Mouse (Mus musculus) left cerebral cortex, adult 8-10 months (tissue): Measurements from ENCODE around the gene Akr1d1. TPM values are rescaled to one million over a fixed set of nuclear protein-coding genes. Genes with fewer than 3 reads are reported as not detected.

Experiments
- DNase-seq, 2 experiments: peaks; one replicate each; pipeline ENCODE4 v3.0.0; 2022; ENCODE audit warnings: low spot score in 2 of 2
- total RNA-seq, 4 experiments: library from RNA; stranded (reverse); gene quantifications; 2 replicates each; pipeline ENCODE4 v1.2.4; 2022

Akr1d1 gene
- total RNA-seq = not detected

DNA sequence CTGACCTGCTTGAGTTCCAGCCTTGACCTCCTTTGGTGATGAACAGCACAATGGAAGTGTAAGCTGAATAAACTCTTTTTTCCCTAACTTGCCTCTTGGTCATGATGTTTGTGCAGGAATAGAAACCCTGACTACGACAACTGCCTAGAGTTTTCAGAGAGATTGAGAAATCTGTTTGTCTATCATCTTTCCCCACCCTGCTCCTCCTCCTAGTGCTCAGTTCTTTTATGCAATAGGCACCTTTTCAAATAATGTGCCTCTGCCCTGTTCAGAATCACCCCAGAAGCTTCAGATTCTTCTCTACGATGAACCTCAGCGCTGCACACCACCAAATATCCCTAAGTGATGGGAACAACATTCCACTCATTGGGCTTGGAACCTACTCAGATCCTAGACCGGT is at the start of gene Akr1d1:
TSS of gene Akr1d1 (plus strand) at position 234 of the 400 bp plus-strand sequence.
- DNase-seq = no peak

DNA sequence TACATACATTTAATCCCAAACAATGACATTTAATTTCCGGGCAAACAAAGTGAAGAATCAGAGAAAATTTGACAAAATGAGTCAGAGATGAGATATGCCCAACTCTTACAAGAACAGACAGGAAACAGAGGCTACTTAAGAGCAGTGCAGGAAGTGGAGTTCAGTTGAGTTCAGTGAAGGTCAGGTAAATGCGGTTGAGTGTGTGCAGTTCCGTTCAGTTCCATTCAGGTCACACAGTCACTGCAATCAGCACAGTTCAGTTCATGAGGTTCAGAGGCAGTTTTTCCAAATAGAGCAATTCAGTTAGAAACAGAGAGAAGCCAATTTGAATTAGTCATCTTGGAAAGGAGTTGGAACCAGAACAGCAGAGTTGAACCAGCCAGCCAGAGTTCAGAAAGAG is 48.8 kb upstream of the Akr1d1 start:
- no peak for DNase-seq

DNA sequence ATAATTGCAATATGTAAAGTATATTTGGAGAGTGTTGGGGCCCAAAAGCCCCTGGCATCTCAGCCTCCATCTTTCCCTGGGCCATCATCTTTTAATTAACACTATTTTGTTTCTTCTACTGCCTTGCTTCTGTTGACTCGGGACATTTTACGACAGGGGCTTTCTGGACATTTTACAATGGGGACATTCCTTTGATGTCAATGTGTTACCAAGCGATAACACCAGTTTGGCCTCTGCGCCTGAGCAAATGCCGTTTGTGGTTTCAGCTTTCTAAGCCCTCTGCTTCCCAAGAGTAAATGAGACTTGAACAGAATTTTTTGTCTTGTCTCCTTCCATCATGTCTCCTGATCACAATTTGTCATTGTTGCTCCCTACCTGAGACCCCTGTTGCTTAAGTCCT is 46.7 kb upstream of the Akr1d1 start:
- no peak for DNase-seq

DNA sequence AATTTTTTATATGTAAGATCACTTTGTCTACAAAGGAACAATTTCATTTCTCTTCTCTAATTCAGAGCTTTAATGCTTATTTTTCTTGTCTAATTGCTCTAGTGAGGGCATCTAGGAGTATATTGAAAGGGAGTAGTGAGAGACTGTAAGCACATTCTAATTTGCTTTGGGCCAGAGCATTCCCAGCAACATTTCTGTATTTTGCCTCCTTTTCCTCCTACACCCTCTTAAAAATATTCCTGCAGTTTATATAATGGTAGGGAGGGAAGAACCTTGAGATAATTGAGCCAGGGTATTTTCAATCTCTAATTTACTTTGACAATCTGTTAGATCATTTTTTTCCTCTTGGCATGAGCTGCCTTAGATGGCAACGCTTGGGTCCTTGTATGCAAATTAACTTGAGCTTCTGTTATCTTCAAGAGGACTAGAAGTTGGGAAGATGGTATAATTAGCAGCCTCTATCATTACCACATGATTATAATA is 45.3 kb upstream of the Akr1d1 start:
- DNase-seq = no peak

DNA sequence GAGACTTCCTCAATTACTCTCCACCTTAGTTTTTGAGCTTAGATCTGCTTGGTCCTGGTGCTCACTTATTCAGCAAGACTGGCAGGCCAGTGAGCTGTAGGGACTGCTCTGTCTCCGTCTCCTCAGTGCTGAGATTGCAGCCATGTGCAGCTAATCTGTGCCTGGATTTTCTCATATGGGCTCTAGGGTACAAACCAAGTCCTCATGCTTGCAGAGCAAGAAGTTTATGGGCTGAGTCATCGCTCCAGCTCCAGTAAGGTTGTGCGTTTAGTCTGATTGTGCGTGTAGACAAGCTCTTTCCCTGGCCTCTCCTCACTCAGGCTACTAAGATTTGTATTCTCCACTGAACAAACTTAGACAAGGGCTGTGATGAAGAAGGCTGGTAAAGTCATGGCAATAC is 43.5 kb upstream of the Akr1d1 start:
- no peak for DNase-seq

DNA sequence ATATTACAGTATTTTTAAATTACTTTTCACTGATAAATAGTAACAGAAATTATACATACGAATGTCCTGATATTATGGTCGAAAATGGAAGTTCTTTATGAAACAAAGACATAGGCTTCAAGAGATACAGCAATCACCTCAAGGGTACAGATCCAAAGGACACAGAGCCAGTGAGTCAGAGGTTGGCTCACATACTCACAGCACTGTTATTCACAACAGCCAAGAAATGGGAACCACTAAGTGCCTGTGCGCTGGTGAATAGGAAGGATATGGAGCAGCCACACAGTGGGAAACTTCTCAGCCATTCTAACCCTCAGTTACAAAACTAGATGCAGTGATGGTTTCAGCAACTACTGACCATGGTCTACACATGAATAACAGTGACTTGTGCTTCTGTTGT is 37.7 kb upstream of the Akr1d1 start:
- no peak for DNase-seq

DNA sequence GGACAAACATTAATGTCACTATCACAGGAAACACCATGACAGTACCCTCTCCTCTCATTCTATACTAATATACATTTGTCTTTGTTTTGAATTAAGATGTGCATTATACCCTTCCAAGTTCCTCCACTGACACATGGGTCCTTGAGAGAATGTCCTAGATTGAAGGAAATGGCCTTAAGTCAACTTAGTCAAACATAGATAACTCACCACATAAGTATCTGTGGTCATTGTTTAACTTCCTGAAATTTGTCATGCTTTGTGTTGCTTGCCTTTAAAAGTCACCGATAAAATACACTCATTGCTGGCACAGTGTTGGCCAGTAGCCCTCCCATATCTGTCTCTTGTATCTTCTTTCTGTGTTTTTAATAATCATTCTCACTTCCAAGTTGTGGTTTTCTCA is 35.0 kb upstream of the Akr1d1 start:
- DNase-seq = no peak

DNA sequence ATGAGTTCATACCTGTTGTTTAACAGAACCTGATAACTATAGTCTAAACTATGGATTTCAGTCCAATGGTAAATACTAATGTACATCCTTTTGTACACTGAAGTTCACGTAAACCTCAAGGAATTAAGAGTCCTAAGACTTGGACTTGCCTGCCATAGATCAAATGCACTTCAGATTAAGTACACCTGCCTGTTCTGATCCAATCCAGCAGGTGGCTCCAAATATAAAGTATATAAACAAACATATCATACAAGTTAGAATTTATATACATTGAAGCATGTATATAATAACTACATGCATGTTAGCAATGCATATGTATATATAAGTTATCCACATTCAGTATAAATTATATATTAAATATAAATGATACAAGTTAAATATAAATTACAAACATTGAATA is 33.1 kb upstream of the Akr1d1 start:
- DNase-seq = no peak

DNA sequence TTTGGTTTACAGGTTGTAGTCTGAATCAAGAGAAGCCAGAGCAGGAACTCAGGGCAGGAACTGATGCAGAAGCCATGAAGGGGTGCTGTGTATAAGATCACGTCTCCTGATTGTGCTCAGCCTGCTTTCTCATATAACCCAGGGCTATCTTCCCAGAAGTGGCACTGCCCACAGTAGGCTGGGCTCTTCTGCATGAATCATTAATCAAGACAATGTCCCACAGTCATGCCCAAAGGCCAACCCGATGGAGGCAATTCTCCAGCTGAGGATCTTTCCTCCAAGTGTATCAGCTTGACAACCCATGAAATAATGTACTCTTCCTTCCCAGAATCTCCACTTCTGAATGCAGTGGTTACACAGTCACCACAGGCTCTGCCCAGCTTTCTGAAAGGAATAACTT is 24.4 kb upstream of the Akr1d1 start:
- no peak for DNase-seq

DNA sequence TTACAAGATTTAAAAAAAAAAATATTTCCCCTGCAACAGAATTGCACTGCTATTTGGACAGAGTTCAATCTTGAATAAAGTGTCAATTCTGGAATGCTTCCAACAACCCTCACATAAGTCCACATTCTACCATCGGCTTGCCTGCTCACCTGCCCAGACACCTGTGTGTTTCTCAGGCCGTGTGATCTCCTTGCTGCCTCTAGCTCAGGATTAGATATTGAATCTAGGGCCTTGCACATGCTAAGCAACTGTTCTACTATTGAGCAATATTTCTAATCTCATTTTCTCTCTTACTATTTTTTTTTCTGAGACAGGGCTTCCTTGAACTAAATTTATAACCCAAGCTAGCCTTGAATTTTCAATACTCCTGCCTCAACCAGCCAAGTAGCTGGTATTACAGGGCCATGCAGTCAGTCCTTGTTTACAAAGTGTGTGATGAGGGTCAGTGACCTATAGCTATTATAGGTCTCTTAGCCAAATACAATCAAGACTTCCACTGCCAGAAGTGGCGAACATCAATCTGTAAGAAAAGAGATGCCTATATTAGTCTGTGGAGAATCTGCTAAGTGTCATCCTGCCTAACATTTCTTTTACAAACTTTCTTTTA is 23.0 kb upstream of the Akr1d1 start:
- DNase-seq = no peak

DNA sequence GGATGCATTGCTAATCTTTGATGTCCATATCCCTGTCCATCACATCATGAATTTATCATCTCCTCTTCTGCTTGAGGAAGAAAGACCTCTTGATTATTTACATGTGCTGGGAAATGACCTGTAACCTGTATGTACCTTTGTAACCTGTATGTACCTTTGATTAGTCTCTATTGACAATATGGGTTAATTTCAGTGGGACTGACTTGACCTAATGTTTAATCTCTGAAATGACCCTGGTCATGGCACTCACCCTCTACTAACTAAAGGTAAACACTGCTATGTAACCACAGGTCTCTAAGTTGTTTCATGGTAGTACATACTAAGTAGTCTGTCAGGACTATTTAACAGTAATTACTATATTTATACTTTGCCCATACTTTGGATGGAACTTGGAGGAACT is 19.2 kb upstream of the Akr1d1 start:
- DNase-seq = no peak

DNA sequence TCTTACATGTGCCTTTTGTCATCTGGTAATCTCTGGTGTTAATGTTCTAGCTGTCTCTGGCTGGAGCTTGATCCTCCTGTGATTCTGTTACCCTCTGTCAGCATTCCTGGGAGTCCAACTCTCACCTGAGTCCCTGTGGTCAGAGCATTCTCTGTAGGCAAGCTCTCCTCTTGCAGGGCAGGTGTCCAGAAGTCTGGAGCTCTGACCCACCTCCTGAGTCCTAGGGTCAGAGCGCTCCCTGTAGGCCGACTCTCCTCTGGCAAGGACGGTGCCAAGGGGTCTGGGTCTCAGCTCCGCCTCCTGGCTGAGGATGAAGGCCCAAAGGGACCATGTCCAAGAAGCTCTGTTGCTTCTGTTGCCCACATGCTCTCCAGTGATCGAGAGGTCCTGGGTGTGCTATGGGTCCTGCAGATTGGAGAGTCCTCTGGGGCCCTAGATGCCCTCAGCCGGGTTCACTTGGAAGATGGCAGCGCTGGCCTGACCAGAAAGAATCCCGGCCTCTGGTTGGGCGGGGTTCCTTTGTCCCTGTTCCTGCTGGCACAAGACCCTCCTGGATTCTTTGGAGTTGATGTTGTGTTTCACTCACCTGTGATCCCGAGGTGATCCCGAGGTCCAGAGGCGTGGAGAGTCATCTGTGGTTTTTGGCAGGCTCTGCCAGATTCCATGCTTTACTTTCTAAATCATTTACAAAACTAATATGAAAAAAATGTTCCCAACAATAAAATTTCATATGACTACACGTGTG is 9.2 kb upstream of the Akr1d1 start:
- no peak for DNase-seq

DNA sequence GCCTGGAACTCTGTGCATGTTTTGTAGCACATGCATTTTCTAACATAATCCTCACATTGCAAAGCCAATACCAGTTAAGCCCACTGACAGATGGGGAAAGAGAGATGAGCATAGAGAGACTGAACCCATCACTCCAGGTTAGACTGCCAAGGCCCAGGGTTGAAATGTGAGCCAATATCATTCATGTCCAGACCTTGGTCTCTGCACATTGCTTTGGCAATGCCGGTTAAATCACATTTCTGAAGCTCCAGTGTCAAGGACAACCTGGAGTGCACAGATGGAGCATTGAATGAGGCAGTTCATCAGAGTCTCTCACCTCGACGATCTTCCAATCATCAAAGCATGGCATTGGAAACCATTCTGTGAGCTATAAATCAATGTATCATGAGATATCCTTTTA is 2.1 kb downstream of the Akr1d1 start:
- no peak for DNase-seq

DNA sequence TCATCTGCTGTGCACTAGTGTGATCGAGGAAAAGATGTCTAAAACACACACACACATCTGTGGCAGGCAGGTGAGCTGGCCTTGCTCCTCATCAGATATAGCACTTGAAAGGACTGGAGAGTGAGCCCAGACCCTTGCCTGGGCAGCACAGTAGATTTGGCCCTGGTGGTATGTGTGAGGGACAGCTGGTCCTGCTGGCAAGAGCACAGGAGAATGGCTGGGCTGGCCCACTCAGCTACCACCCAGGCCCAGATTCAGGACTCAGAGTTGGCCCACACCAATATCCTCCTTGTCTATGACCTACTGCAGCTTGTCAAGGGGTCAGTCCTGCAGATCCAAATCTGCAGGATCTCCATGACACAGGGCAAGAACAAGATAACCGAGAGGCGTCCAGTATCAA is 6.9 kb downstream of the Akr1d1 start:
- no peak for DNase-seq

DNA sequence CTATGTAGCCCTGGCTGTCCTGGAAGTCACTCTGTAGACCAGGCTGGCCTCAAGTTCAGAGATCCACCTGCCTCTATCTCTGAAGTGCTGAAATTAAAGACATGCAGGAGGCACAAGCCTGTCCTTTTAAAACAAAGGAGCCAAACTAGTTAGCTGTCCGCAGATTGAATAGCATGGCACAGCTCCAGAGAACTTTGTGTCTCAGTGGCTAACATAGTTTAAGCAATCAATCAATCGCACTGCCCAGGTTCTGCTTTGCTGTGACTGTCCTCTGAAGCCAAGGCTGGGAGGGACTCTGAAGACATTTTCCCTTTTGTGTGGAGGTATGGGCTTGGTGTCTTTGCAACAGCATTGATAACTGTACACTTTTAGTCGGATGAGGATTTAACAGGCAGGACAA is 7.8 kb downstream of the Akr1d1 start:
- no peak for DNase-seq

DNA sequence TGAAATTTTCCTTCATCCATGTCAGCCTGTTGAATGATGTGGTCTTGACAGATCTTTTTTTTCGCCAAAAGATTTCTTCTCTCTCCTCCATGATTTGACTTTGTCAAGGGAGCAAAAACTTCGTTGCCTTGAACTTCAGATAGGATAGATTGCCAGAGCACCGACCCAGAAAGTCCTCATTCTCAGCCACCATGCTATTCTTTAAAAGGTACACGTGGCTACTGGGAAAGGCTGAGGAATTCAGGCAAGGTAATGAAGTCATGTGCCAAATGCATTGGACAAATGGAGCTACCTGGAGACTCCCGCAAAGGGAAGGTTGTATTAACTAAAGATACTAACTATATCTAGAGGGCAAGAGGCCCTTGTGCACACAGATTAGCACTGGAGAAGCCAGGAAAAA is 8.8 kb downstream of the Akr1d1 start:
- no peak for DNase-seq

DNA sequence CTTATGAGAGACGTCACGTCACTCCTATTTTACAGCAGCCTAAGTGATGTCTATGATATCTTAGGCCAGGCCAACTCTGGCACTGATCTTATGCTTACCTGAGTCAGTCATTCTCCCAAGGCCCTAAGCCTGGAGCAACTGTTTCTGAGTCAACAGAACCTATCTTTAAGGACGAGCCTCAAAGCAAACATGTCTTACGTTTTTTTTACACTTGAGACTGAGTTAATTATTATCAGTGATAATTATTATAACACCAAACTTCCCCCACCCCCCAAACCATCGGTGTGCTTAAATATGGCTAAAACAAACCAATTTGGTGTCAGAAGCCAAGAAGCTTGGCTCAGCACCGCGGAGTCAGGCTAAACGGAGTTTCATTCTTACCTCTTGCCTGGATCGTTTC is 9.4 kb downstream of the Akr1d1 start:
- no peak for DNase-seq

DNA sequence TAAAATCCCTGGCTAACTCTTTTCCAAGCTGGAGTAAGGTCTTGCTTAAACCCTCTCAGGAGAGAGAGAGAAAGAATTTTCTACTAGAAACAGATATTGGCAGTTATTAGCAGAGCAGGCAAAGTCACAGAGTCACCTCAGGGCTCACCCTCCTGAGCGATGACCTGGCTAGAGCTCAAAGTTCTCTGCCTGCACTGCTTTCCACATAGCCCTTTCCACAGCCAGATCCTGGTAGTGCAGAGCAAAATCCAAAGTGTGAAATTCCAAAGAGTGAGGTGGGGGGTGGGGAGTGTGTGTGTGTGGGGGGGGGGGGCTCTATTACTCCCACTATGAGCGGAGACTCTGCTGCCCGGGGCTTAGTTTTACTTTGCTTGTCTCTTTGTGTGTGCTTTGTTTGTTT is 10.1 kb downstream of the Akr1d1 start:
- DNase-seq = no peak

DNA sequence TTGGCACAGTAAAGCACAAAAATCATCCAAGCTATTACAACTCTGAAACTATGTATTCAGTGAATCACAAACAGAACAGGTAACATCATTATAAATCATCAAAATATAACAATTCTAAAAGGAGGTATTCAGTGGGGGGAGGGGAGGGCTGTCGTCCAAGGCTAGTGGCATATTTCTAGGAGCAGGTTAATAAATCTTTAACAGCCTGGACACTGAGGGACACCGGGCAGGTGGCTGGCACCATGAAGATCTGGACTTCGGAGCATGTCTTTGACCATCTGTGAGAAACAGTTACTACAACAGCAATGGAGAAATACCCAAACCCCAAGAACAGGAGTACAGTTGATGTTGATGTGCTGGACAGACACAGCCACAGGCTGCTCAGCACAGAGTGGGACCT is 11.2 kb downstream of the Akr1d1 start:
- DNase-seq = no peak

DNA sequence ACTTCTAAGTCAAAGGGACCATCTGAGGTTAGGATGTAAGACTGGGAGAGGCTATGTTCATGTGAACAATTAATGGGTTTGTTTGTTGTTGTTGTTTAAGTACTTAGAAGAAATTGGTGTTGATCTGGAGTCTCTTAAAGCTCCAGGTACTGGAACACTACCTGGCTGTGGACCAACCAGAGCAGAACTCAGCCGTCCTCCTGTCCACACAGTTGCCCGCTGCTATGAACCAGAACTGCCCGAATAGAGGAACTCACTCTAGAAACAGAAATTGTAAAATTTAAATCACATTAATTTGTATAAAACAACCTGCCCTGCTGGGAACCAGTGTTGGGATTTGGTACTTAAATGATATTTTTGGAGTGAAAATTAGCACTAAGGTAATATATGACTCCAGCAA is 12.2 kb downstream of the Akr1d1 start:
- DNase-seq = no peak

DNA sequence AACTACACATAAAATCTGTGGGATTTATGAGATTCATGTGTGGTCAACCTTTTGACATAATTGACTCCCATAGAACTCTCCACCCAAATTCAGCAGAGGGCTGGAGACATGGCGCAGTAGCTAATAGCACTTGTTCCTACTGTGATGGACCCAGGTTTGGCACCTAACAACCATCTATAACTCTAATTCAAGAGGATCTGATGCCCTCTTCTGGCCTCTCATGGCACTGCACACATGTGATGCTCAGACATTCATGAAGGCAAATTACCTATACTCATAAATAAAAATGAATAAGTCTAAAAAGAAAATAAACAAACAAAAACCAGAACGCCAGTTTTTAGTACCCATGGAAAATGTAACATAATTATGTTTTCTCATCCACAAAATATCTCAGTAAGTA is 22.8 kb downstream of the Akr1d1 start:
- no peak for DNase-seq

DNA sequence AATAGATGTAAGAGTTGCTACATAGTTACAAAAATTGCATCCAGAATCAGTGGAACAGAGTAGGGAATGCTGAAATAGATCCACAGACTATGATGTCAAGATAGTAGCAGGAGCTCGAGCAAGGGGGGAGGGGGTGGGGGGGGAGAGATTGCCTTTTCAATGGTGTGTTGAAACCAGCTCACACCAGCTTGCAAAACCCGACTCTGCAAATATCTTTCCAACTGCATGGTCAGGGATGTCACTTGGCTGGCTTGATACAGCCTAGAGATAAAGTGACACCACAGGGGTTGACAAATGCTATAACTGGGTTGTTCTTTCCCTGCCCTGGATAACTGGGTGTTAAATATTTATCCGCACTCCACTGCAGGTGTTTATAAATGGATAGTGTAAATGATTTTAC is 24.0 kb downstream of the Akr1d1 start:
- no peak for DNase-seq

DNA sequence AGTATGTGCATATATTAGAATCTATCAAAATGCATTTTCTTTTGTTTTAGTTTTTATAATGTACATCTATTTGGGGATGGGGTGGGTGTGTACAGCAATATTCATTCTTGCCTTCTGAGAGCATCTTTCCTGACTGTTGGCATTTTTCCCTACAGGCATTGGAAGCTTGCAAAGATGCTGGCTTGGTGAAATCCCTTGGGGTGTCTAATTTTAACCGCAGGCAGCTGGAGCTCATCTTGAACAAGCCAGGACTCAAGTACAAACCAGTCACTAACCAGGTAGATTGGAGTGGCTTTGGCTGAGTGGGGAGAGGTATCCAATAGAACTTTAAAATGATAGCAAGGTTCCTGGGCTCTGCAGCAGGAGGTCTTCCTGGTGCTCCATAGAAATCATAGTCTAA is 24.4 kb downstream of the Akr1d1 start:
- peak in 1 of 2 experiments; percentile 7 for DNase-seq
